Mouse (Mus musculus) hindbrain, embryonic 11.5 days (tissue): Measurements from ENCODE around the gene Mllt11. TPM values are rescaled to one million over a fixed set of nuclear protein-coding genes. Genes with fewer than 3 reads are reported as not detected.

Experiments used
- ATAC-seq: fragments of 200-750 bp; cut with Nextera tagmentation; 2 replicates; pipeline ENCODE4 v1.8.0; 2017; ENCODE audit warnings: mild to moderate bottlenecking, moderate TSS enrichment, moderate library complexity; ENCODE audit not compliant: low FRiP score
- DNase-seq: peaks from one replicate; pipeline ENCODE4 v3.0.0-alpha.2; 2015; ENCODE audit warnings: low spot score
- H3K27ac ChIP-seq: fragments of 300-500 bp; sonication (generic); 2 replicates; pipeline ENCODE4 v1.5.1; 2014; ENCODE audit warnings: mild to moderate bottlenecking, low read depth, low read length
- H3K27me3 ChIP-seq: fragments of 300-500 bp; sonication (generic); 2 replicates; pipeline ENCODE4 v1.6.1; 2014; ENCODE audit warnings: mild to moderate bottlenecking, low read length, moderate library complexity, mixed read lengths; ENCODE audit not compliant: control insufficient read depth, insufficient read depth
- H3K36me3 ChIP-seq: fragments of 300-500 bp; sonication (generic); 2 replicates; pipeline ENCODE4 v1.6.1; 2014; ENCODE audit warnings: mild to moderate bottlenecking, low read length, moderate library complexity, mixed read lengths; ENCODE audit not compliant: control insufficient read depth, insufficient read depth
- H3K4me1 ChIP-seq: fragments of 300-500 bp; sonication (generic); replicated peaks from 2 replicates; pipeline ENCODE4 v1.6.1; 2014; ENCODE audit warnings: low read length, mixed read lengths; ENCODE audit not compliant: control insufficient read depth, insufficient read depth
- H3K4me2 ChIP-seq: fragments of 300-500 bp; sonication (generic); replicated peaks from 2 replicates; pipeline ENCODE4 v1.6.1; 2014; ENCODE audit warnings: mild to moderate bottlenecking, low read depth, low read length
- H3K4me3 ChIP-seq: fragments of 300-500 bp; sonication (generic); 2 replicates; pipeline ENCODE4 v1.5.1; 2014; ENCODE audit warnings: low read depth, low read length
- H3K9ac ChIP-seq: fragments of 300-500 bp; sonication (generic); 2 replicates; pipeline ENCODE4 v1.6.1; 2014; ENCODE audit warnings: low read depth, low read length
- H3K9me3 ChIP-seq: fragments of 300-500 bp; sonication (generic); 2 replicates; pipeline ENCODE4 v1.6.1; 2016; ENCODE audit warnings: low read length; ENCODE audit not compliant: control insufficient read depth
- WGBS: fragments of 180-500 bp; shearing (Covaris S2); extraction: QIAGEN DNeasy Blood & Tissue Kit; methylation state at CpG from one replicate; pipeline ENCODE4 v1.1.7; 2014; 5-methylcytosine and 5-hydroxymethylcytosine counted together
- polyA plus RNA-seq: library from polyadenylated mRNA; unstranded; fragments of >200 nt; fragmentation: Nextera tagmentation; extraction: Ambion mirVana; gene quantifications from 2 replicates; pipeline ENCODE4 v1.2.1, GENCODE M21; 2014

Mllt11 gene
- polyA plus RNA-seq, 1 experiment from 2014 or later = 203 TPM

- H3K9me3 ChIP-seq = no peaks in the 10 kb centered on the region
- WGBS = 60% methylated on average over 7 of the region's 7 CpGs
- DNase-seq (no peak), ATAC-seq (no peak)
- H3K27ac ChIP-seq = no peak within 1 kb of the TSS
- H3K4me3 ChIP-seq = no peak within 1 kb of the TSS
- no peaks in the 10 kb centered on the region for H3K27me3 ChIP-seq
- H3K4me2 ChIP-seq = no peak within 1 kb of the TSS
- H3K9ac ChIP-seq = no peak within 1 kb of the TSS
- no peaks in the 10 kb centered on the region for H3K4me1 ChIP-seq
- H3K36me3 ChIP-seq = 0 out of 2 replicates have a peak, but pooled peaks cover 2% of the 10 kb centered on the region
Measured at GRCm38 (mm10) chr3:95250783-95251424, 18.9 kb upstream of the Mllt11 start, which contains the start of gene Bnipl. Bnipl (minus strand) TSS chr3:95251193.

DNA sequence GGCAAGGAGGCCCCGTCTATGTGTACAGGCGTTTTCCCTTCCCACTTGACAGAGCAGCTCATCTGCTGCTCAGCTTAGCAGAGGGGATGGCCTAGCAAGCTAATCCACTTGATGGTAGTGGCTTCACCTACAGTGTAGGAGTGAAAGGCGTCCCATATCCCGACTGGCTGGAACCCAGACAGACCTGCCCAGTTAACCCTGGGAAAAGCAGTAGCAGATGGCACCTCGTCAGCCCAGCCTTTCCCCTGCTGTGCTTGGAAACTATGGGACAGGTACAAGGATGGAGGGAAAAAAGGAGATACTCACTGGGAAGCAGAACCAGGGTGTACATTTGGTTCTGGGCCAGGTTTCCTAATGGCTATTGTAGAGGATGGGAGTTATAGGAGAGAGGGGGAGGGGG, 18.4 kb upstream of the Mllt11 start:
- WGBS = 80% methylated on average over 5 of the region's 5 CpGs
- Histone ChIP-seq H3K4me3 (no peak overlapping the region), H3K4me2 (no peak overlapping the region), H3K27ac (no peak overlapping the region), H3K4me1 (no peaks in the 10 kb centered on the region), H3K27me3 (no peaks in the 10 kb centered on the region), H3K9me3 (no peaks in the 10 kb centered on the region), H3K9ac (no peak overlapping the region), H3K36me3 (0 out of 2 replicates have a peak, but pooled peaks cover 2% of the 10 kb centered on the region)
- ATAC-seq (no peak), DNase-seq (no peak)

DNA sequence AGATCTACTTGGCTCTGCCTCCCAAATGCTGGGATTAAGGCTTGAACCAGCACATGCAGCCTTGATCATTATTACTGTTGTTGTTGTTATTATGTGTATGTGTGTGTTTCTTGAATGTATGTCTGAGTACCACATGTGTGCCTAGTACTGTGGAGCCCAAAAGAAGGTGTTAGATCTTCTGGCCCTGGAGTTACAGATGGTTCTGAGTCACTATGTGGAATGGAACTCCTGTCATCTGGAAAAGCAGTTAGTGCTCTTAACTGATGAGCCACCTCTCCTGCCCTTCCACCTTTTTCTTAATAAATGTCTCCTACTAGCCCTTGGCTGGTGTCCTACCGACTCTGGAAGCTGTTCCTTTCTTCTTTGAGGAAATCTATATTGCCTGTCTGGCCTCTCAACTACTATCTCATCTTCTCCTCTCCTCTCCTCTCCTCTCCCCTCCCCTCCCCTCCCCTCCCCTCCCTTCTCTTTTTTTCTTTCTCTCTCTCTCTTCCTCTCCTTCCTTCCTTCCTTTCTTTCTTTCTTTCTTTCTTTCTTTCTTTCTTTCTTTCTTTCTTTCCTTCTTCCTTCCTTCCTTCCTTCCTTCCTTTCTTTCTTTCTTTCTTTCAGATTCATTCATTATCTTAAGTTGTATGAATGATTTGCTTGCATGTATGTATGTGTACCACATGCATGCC, 15.8 kb upstream of the Mllt11 start:
- no peaks in the 10 kb centered on the region for H3K27me3 ChIP-seq
- H3K4me1 ChIP-seq = no peaks in the 10 kb centered on the region
- WGBS = 67% methylated on average over 1 of the region's 1 CpGs
- no peaks in the 10 kb centered on the region for H3K9me3 ChIP-seq
- no peak for DNase-seq
- no peak overlapping the region for H3K9ac ChIP-seq
- H3K27ac ChIP-seq = no peak overlapping the region
- H3K36me3 ChIP-seq = no peaks in the 10 kb centered on the region
- H3K4me2 ChIP-seq = no peak overlapping the region
- no peak overlapping the region for H3K4me3 ChIP-seq
- ATAC-seq = no peak

DNA sequence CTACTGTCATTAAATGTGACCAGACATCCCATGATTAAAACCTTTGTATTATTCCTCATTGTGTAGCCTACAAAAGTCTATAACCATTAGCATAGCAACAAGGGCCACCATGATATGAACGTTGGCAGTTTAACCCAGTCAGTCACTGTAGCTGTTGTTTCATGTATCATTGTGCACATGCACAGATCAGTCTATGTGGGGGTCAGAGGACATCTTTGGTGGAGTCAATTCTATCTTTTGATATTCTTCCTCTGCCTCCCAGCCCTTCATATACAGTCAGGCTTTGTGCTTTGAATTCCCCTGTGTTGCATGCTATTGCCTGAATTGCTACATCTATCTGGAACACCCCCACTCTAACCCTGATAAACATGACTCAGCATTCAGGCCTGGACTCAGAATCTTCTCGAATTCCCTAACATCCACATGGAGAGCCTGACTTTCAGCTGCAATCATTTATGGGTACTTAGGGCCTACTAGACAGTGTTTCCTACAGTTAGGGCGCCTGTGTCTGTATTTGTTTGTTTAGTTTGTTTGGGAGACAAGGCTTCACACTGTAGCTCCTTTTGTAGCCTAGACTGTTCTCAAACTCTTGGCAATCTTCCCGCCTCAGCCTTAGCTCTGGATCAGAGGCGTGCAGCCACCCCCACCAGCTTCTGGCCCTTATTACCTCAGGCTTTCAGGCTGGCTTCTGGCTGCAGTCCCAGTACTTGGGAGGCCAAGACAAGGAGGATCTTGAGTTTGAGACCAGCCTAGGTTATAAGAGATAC, 14.7 kb upstream of the Mllt11 start:
- Histone ChIP-seq H3K27me3 (no peaks in the 10 kb centered on the region), H3K4me3 (no peak overlapping the region), H3K9ac (no peak overlapping the region), H3K9me3 (no peaks in the 10 kb centered on the region), H3K36me3 (no peaks in the 10 kb centered on the region), H3K4me2 (no peak overlapping the region), H3K4me1 (no peaks in the 10 kb centered on the region), H3K27ac (no peak overlapping the region)
- WGBS = 85% methylated on average over 5 of the region's 5 CpGs
- ATAC-seq (no peak), DNase-seq (no peak)

- no peaks in the 10 kb centered on the region for H3K4me1 ChIP-seq
- no peaks in the 10 kb centered on the region for H3K9me3 ChIP-seq
- H3K36me3 ChIP-seq = 0 out of 2 replicates have a peak, but pooled peaks cover 2% of the 10 kb centered on the region
- H3K9ac ChIP-seq = no peak overlapping the region
- no peak for DNase-seq
- no peaks in the 10 kb centered on the region for H3K27me3 ChIP-seq
- H3K4me3 ChIP-seq = no peak overlapping the region
- H3K4me2 ChIP-seq = no peak overlapping the region
- 83% methylated on average over 2 of the region's 2 CpGs for WGBS
- ATAC-seq = no peak
- H3K27ac ChIP-seq = no peak overlapping the region
Measured at GRCm38 (mm10) chr3:95243086-95243485, 11.1 kb upstream of the Mllt11 start.

GRCm38 (mm10) chr3:95241498-95241897, 9.5 kb upstream of the Mllt11 start, which contains the start of gene Gm128:
Gm128 (minus strand) TSS chr3:95241598.
- 75% methylated on average over 7 of the region's 7 CpGs for WGBS
- no peak within 1 kb of the TSS for H3K27ac ChIP-seq
- H3K27me3 ChIP-seq = no peaks in the 10 kb centered on the region
- H3K9me3 ChIP-seq = no peaks in the 10 kb centered on the region
- 0 out of 2 replicates have a peak, but pooled peaks cover 11% of the 10 kb centered on the region for H3K36me3 ChIP-seq
- H3K9ac ChIP-seq = no peak within 1 kb of the TSS
- H3K4me1 ChIP-seq = no peaks in the 10 kb centered on the region
- no peak for DNase-seq
- H3K4me3 ChIP-seq = no peak within 1 kb of the TSS
- H3K4me2 ChIP-seq = no peak within 1 kb of the TSS
- no peak for ATAC-seq

- 27% methylated on average over 16 of the region's 17 CpGs for WGBS
- no peaks in the 10 kb centered on the region for H3K9me3 ChIP-seq
- H3K4me3 ChIP-seq = no peak overlapping the region
- H3K9ac ChIP-seq = no peak overlapping the region
- no peaks in the 10 kb centered on the region for H3K4me1 ChIP-seq
- H3K4me2 ChIP-seq = no peak overlapping the region
- DNase-seq (no peak), ATAC-seq (no peak)
- no peak overlapping the region for H3K27ac ChIP-seq
- H3K27me3 ChIP-seq = no peaks in the 10 kb centered on the region
- H3K36me3 ChIP-seq = 0 out of 2 replicates have a peak, but pooled peaks cover 11% of the 10 kb centered on the region
Measured at GRCm38 (mm10) chr3:95240900-95241299, 8.9 kb upstream of the Mllt11 start.

GRCm38 (mm10) chr3:95239971-95240370, 8.0 kb upstream of the Mllt11 start:
- Histone ChIP-seq H3K36me3 (0 out of 2 replicates have a peak, but pooled peaks cover 11% of the 10 kb centered on the region), H3K4me2 (no peak overlapping the region), H3K27me3 (no peaks in the 10 kb centered on the region), H3K9ac (no peak overlapping the region), H3K9me3 (no peaks in the 10 kb centered on the region), H3K4me3 (no peak overlapping the region), H3K4me1 (no peaks in the 10 kb centered on the region), H3K27ac (no peak overlapping the region)
- WGBS = 90% methylated on average over 12 of the region's 12 CpGs
- DNase-seq (no peak), ATAC-seq (no peak)
